ENCODE assay signal across 24 mouse cellular contexts in genomic region chr9:66716533-66716932, GRCm38 (mm10). TPM values are rescaled to one million over a fixed set of nuclear protein-coding genes. Genes with fewer than 3 reads are reported as not detected.
DNase-seq lines count a peak whose midpoint lies in the region; ATAC-seq and TF ChIP-seq lines count a peak whose summit lies in the region.
"Had no signal": no experiment of that assay in that cellular context is flagged by ENCODE, and none has a peak within 500 bp of the region (broad histone marks: within the 10 kb centered on the region; RNA-seq: fewer than 3 reads in every experiment).

No protein-coding gene starts in this region.

- no peak overlapping the region for H3K4me2 ChIP-seq in kidney, postnatal 0 days (ENCODE audit: low read length)
- H3K4me2 ChIP-seq in kidney, embryonic 14.5 days (replicated peaks; ENCODE audit: low read depth, low read length) = no peak overlapping the region
- H3K4me2 ChIP-seq: forebrain, embryonic 15.5 days; heart, embryonic 12.5 days; intestine, embryonic 15.5 days; liver, embryonic 11.5 days; midbrain, embryonic 11.5 days had no signal

- ATAC-seq in kidney, postnatal 0 days (replicated peaks; ENCODE audit: low FRiP score, low read depth) = no peak
- ATAC-seq in kidney, embryonic 14.5 days (ENCODE audit: low FRiP score, low TSS enrichment) = no peak
- ATAC-seq: forebrain, embryonic 15.5 days; hindbrain, embryonic 16.5 days; intestine, embryonic 15.5 days; liver, postnatal 0 days had no signal

- peak; percentile 58 for DNase-seq in kidney, postnatal 0 days (ENCODE audit: low spot score)
- DNase-seq in right cerebral cortex, adult 18-20 months = peak; percentile 79
- DNase-seq in right cerebral cortex, postnatal 4 days = no peak
- DNase-seq in layer of hippocampus, adult 9-11 months = peak; percentile 83
- DNase-seq in gastrocnemius, adult 18-20 months (ENCODE audit: low spot score) = no peak
- DNase-seq in cerebellum, adult 18-20 months = no peak
- DNase-seq: adrenal gland, postnatal 25 days; cerebellum, adult 11 months; cerebellum, postnatal 10 days; heart, adult 11 months; heart, postnatal 10 days; kidney, adult 9 months; liver, postnatal 0 days; lung, postnatal 10 days had no signal

- no peaks in the 10 kb centered on the region for H3K36me3 ChIP-seq in kidney, postnatal 0 days (ENCODE audit: insufficient read depth, low read length)
- H3K36me3 ChIP-seq in kidney, embryonic 14.5 days (ENCODE audit: control insufficient read depth, insufficient read depth, low read length) = no peaks in the 10 kb centered on the region
- H3K36me3 ChIP-seq: embryonic facial prominence, embryonic 10.5 days; forebrain, embryonic 15.5 days; heart, embryonic 12.5 days; hindbrain, embryonic 10.5 days; intestine, embryonic 15.5 days had no signal

- H3K27ac ChIP-seq in kidney, postnatal 0 days = peak overlapping the region; percentile 19; the same call in 1 of the 2 replicates
- no peak overlapping the region for H3K27ac ChIP-seq in kidney, embryonic 14.5 days (ENCODE audit: low read depth, low read length)
- H3K27ac ChIP-seq in olfactory bulb, adult 2 months (ENCODE audit: insufficient read depth, low read depth, low read length) = peak overlapping the region; percentile 8; the same call in 1 of the 2 replicates
- H3K27ac ChIP-seq: embryonic facial prominence, embryonic 10.5 days; forebrain, embryonic 15.5 days; hindbrain, embryonic 10.5 days; intestine, embryonic 15.5 days had no signal

- H3K4me3 ChIP-seq in kidney, postnatal 0 days (replicated peaks; ENCODE audit: low read depth, low read length) = no peak overlapping the region
- H3K4me3 ChIP-seq in kidney, embryonic 14.5 days (ENCODE audit: low read length) = no peak overlapping the region
- H3K4me3 ChIP-seq in olfactory bulb, adult 2 months (ENCODE audit: insufficient read depth, low read depth, low read length) = no peak overlapping the region
- H3K4me3 ChIP-seq: embryonic facial prominence, embryonic 10.5 days; forebrain, embryonic 15.5 days; heart, embryonic 12.5 days; hindbrain, embryonic 10.5 days; intestine, embryonic 15.5 days had no signal

- H3K9me3 ChIP-seq in kidney, postnatal 0 days (replicated peaks; ENCODE audit: low read length) = no peaks in the 10 kb centered on the region
- no peaks in the 10 kb centered on the region for H3K9me3 ChIP-seq in kidney, embryonic 14.5 days (ENCODE audit: control insufficient read depth, low read length)
- H3K9me3 ChIP-seq: embryonic facial prominence, embryonic 10.5 days; forebrain, embryonic 15.5 days; heart, embryonic 12.5 days; hindbrain, embryonic 10.5 days; intestine, embryonic 15.5 days had no signal

- no peak for TF ChIP-seq POLR2A in olfactory bulb, adult 2 months (IDR thresholded peaks at IDR 0.05; ENCODE audit: insufficient read depth, low read depth, low read length)

- no peak for TF ChIP-seq CTCF in kidney, postnatal 0 days (IDR thresholded peaks at IDR 0.05; ENCODE audit: low read depth)
- TF ChIP-seq CTCF in olfactory bulb, adult 2 months (IDR thresholded peaks at IDR 0.05; ENCODE audit: insufficient read depth, low read depth, low read length) = no peak

- WGBS in kidney, postnatal 0 days = 65% methylated on average over 3 of the region's 3 CpGs
- 85% methylated on average over 3 of the region's 3 CpGs for WGBS in kidney, embryonic 14.5 days
- WGBS in olfactory bulb, adult 2 months = 38% methylated on average over 3 of the region's 3 CpGs

- H3K27me3 ChIP-seq in kidney, postnatal 0 days (ENCODE audit: insufficient read depth, low read length) = no peaks in the 10 kb centered on the region
- peaks cover 7% of the 10 kb centered on the region for H3K27me3 ChIP-seq in kidney, embryonic 14.5 days (ENCODE audit: control insufficient read depth, insufficient read depth, low read length)

- H3K9ac ChIP-seq in kidney, postnatal 0 days (ENCODE audit: low read depth, low read length) = no peak overlapping the region
- no peak overlapping the region for H3K9ac ChIP-seq in kidney, embryonic 14.5 days (ENCODE audit: low read depth, low read length)
- H3K9ac ChIP-seq: forebrain, embryonic 15.5 days; heart, embryonic 12.5 days; intestine, embryonic 15.5 days; liver, postnatal 0 days had no signal

- peaks cover 12% of the 10 kb centered on the region; the same call in 1 of the 2 replicates for H3K4me1 ChIP-seq in kidney, postnatal 0 days (replicated peaks; ENCODE audit: insufficient read depth, low read length)
- 0 out of 2 replicates have a peak, but pooled peaks cover 3% of the 10 kb centered on the region for H3K4me1 ChIP-seq in kidney, embryonic 14.5 days (ENCODE audit: control insufficient read depth, insufficient read depth, low read length)
- H3K4me1 ChIP-seq in olfactory bulb, adult 2 months (ENCODE audit: control insufficient read depth, insufficient read depth, low read length) = peaks cover 28% of the 10 kb centered on the region

RNA-seq across cellular contexts. Expression of gene Car12, which starts 3.0 kb away (rescaled TPM):
- polyA plus RNA-seq in kidney, postnatal 0 days (2015; fragmentation: Nextera tagmentation; extraction: Ambion mirVana) = 52.5 and 60.2 TPM in 2 replicates
- 3.2 and 4.2 TPM in 2 replicates for polyA plus RNA-seq in kidney, embryonic 14.5 days (2014; fragmentation: Nextera tagmentation; extraction: Ambion mirVana)
- polyA plus RNA-seq in olfactory bulb, adult 2 months (2012; ENCODE audit: insufficient read depth, insufficient read length, low replicate concordance, missing spikeins) = not detected in 2 replicates
- under 1 TPM; 0.14 to 0.24 TPM for total RNA-seq in gastrocnemius, adult 18-20 months (2021)

Comparison
In these comparisons a context has a peak if more than half of its experiments do, and no peak if none do; other contexts are left out.
1. DNase-seq: peak in kidney, postnatal 0 days (single experiment), right cerebral cortex, adult 18-20 months (single experiment) and layer of hippocampus, adult 9-11 months (single experiment); none in right cerebral cortex, postnatal 4 days (single experiment), gastrocnemius, adult 18-20 months (single experiment) and cerebellum, adult 18-20 months (0 of 2).